Mouse (Mus musculus): ENCODE results near the gene Art1. TPM values are rescaled to one million over a fixed set of nuclear protein-coding genes. Genes with fewer than 3 reads are reported as not detected.

The Art1 gene
- polyA plus RNA-seq, 1 experiment = 0.06 TPM

- no peak for DNase-seq (ENCODE audit: low spot score)
Observed at GRCm38 (mm10) chr7:102109171-102109570, 7.6 kb downstream of the Art1 start, which contains the start of gene Art5. Gene Art5 (minus strand): TSS chr7:102109489.

DNA sequence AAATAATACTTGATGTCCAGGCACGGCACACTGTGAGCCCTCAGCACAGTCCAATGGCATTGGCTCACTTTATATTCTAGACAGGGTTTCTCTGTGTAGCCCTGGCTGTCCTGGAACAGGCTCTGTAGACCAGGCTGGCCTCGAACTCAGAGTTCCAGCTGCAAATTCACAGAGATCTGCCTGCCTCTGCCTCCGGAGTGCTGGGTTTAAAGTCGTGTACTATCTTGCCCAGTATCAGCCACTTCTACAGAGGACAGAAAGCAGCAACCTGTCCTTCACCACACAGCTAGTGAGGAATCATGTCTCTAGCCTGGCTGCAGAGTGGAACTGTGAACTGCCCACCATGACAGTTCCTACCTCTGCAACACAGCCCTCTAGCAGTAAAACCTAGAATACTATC, 8.2 kb downstream of the Art1 start:
- DNase-seq (ENCODE audit: low spot score) = no peak

DNA sequence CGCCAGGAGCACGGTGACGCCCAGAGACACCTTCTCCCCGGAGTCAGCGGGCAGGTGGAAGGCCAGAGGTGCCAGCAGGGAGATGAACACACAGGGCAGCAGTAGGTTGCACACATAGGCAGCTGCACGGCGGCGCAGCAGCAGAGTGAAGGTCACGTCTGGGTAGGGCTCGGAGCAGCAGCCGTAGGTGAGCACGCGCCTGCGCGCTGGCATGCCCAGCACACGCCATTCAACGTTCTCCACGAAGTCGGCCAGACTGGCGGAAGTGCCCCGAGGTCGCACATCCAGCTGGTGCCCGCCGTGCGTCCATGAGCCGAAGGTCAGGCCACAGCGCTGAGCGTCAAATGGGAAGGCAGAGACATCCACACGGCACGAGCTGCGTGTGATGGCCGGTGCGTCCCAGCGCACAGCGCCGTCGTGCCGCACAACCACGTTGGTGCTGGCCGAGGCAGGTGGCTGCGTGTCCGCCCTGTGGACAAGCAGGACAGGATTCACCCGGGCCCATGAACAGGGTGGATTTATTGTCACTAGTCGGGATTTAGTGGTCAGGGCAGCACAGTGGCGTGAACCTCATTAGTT, 11.7 kb downstream of the Art1 start:
- no peak for DNase-seq (ENCODE audit: low spot score)

GRCm38 (mm10) chr7:102116579-102117331, 15.2 kb downstream of the Art1 start, which contains the start of gene Chrna10:
Gene Chrna10 (minus strand): TSS chr7:102116828.
- no peak for DNase-seq (ENCODE audit: low spot score)

DNA sequence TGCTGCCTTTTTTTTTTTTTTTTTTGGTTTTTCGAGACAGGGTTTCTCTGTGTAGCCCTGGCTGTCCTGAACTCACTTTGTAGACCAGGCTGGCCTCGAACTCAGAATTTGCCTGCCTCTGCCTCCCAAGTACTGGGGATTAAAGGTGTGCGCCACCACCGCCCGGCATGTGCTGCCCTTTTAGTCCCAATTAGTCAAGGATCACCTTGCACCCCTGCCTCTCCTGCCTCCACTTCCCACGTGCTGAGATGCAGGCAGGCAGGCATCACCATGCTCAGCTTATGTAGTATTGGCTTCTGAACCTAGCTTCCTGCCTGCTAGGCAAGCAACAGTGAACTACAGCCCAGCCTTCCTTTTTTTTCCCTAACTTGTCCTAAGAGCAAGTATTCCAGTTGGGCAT, 15.8 kb downstream of the Art1 start:
- DNase-seq (ENCODE audit: low spot score) = no peak

GRCm38 (mm10) chr7:102120326-102120725, 18.8 kb downstream of the Art1 start:
- no peak for DNase-seq (ENCODE audit: low spot score)

DNA sequence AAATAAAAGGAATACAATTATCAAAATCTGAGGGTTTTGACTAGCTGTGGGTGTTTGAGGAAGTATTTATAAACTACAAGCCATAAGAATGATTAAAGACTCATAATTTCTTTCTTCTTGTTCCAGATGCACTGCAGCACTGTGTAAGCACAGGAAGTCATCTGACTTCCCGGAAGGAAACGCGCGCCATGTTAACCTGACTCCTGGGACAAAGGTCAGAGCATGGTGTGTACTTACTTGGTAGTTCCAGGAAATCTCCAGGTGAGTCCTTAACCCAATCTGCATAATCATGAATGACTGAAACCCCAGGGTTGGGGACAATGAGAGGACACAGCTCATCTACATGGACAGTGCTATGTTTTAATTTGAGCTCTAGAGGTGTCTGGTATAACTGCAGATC, 30.9 kb downstream of the Art1 start:
- DNase-seq (ENCODE audit: low spot score) = no peak

DNA sequence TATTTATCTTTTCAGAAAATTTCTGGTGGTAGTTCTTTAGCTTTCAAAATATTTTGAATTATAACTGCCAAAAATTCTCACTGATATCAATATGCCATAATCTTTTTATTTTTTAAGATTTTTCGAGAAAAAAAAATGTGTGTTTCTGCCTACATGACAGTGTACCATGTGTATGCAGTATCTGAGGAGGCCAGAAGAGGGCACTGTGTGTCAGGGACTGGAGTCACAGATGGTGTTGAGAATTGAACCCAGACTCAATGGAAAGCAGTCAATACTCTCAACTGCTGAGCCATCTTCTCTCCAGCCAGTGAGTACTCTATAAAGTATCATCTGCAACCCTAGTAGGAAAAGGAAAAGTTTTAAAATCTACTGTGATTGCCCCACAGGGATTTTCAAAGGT, 35.9 kb downstream of the Art1 start:
- DNase-seq (ENCODE audit: low spot score) = no peak

- no peak for DNase-seq (ENCODE audit: low spot score)
Observed at GRCm38 (mm10) chr7:102137898-102138297, 36.4 kb downstream of the Art1 start.

DNA sequence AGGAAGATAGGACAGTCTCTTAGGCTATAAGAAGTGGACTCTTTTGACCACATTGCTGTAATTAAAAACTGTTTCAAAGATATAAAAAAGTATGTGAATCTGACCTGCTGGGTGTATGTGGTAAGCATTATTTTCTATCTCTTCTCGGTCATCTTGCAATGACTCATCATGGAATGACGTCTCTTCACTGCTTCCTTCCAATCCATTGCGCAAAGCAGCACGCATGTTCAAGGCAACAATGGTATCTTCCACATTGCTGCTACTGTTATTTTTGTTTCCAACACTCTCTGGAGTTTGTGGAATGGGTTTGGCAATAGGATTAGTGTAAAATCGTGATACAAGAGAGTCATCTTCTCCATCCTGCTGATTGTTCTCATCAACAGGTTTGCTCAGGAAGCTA, 52.1 kb downstream of the Art1 start:
- no peak for DNase-seq (ENCODE audit: low spot score)

Other genes with a start within 250 kb of the Art1 start
- 63.8 and 99.3 TPM in 2 replicates for gene Folr2, start 244.5 kb upstream of the Art1 start, polyA plus RNA-seq (2012; rRNA removed)
- gene Anapc15, start 238.0 kb upstream of the Art1 start, polyA plus RNA-seq (2012; rRNA removed) = 41.6 and 47.8 TPM in 2 replicates
- gene Folr1, start 231.0 kb upstream of the Art1 start, polyA plus RNA-seq (2012; rRNA removed) = 0.72 and 2.7 TPM in 2 replicates
- gene Lamtor1, start 195.8 kb upstream of the Art1 start, polyA plus RNA-seq (2012; rRNA removed) = 132 and 149 TPM in 2 replicates
- gene Tomt, start 195.4 kb upstream of the Art1 start, polyA plus RNA-seq (2012; rRNA removed) = 0.12 and 0.23 TPM in 2 replicates
- gene Lrrc51, start 167.8 kb upstream of the Art1 start, polyA plus RNA-seq (2012; rRNA removed) = 25.7 and 34.4 TPM in 2 replicates
- gene Numa1, start 167.6 kb upstream of the Art1 start, polyA plus RNA-seq (2012; rRNA removed) = 50.5 and 80.1 TPM in 2 replicates
- 6.7 and 8.9 TPM in 2 replicates for gene Il18bp, start 83.1 kb upstream of the Art1 start, polyA plus RNA-seq (2012; rRNA removed)
- gene Rnf121, start 36.3 kb upstream of the Art1 start, polyA plus RNA-seq (2012; rRNA removed) = 39.0 and 46.9 TPM in 2 replicates
- 28.4 and 32.1 TPM in 2 replicates for gene Xndc1, start 36.2 kb upstream of the Art1 start, polyA plus RNA-seq (2012; rRNA removed)
- gene Xntrpc, start 36.0 kb upstream of the Art1 start, polyA plus RNA-seq (2012; rRNA removed) = 1.8 and 2.3 TPM in 2 replicates
- gene Trpc2, start 18.6 kb upstream of the Art1 start, polyA plus RNA-seq (2012; rRNA removed) = 0.92 TPM in 1 of 2 replicates, not detected in the other
- 0.47 and 0.48 TPM in 2 replicates for gene Art5, start 7.7 kb downstream of the Art1 start, polyA plus RNA-seq (2012; rRNA removed)
- gene Chrna10, start 15.1 kb downstream of the Art1 start, polyA plus RNA-seq (2012; rRNA removed) = 0.03 TPM in 1 of 2 replicates, not detected in the other
- gene Nup98, start 108.4 kb downstream of the Art1 start, polyA plus RNA-seq (2012; rRNA removed) = 17.6 and 20.9 TPM in 2 replicates
- 58.9 and 64.7 TPM in 2 replicates for gene Pgap2, start 108.5 kb downstream of the Art1 start, polyA plus RNA-seq (2012; rRNA removed)
- 47.2 and 67.2 TPM in 2 replicates for gene Rhog, start 154.3 kb downstream of the Art1 start, polyA plus RNA-seq (2012; rRNA removed)
- gene Stim1, start 166.1 kb downstream of the Art1 start, polyA plus RNA-seq (2012; rRNA removed) = 89.4 and 107 TPM in 2 replicates

Data from urinary bladder, adult 2 months (tissue).